Mouse (Mus musculus) embryonic fibroblast, embryonic 13.5 days (primary cell): ENCODE results near the gene Pigc. TPM values are rescaled to one million over a fixed set of nuclear protein-coding genes. Genes with fewer than 3 reads are reported as not detected.

Source experiments
- H3K27ac ChIP-seq: 2 replicates; pipeline ENCODE4 v1.5.1; 2012; ENCODE audit warnings: low read length, control low read depth, inconsistent platforms; ENCODE audit not compliant: insufficient read depth
- H3K4me1 ChIP-seq: 2 replicates; pipeline ENCODE4 v1.6.1; 2011; ENCODE audit warnings: low read length; ENCODE audit not compliant: control insufficient read depth, insufficient read depth
- H3K4me3 ChIP-seq: 2 replicates; pipeline ENCODE4 v1.5.1; 2011; ENCODE audit warnings: mild to moderate bottlenecking, control low read depth, low read length; ENCODE audit not compliant: insufficient read depth
- CTCF ChIP-seq: IDR thresholded peaks from 2 replicates; pipeline ENCODE4 v1.5.1; 2011; ENCODE audit warnings: mild to moderate bottlenecking, control low read depth, low read length, moderate library complexity, borderline replicate concordance; ENCODE audit not compliant: insufficient read depth
- POLR2A ChIP-seq: IDR thresholded peaks from 2 replicates; pipeline ENCODE4 v1.6.1; 2011; ENCODE audit warnings: low read depth, mild to moderate bottlenecking, control low read depth, low read length, moderate library complexity
- polyA plus RNA-seq: library from polyadenylated mRNA; stranded (reverse); fragments of >200 nt; gene quantifications from 2 replicates; pipeline ENCODE4 v1.2.4, GENCODE M21; 2011; ENCODE audit warnings: low read depth; ENCODE audit not compliant: missing spikeins, insufficient read length

Pigc gene
- polyA plus RNA-seq, 1 experiment: 38.6 TPM

- Histone ChIP-seq H3K4me3 (no peak overlapping the region), H3K27ac (no peak overlapping the region), H3K4me1 (peaks cover 11% of the 10 kb centered on the region; the same call in 1 of the 2 replicates)
- TF ChIP-seq CTCF: no peak
Observed at GRCm38 (mm10) chr1:161972233-161972632, 3.2 kb downstream of the Pigc start.

GRCm38 (mm10) chr1:161976255-161977182, 7.5 kb downstream of the Pigc start:
- Histone ChIP-seq H3K4me3 (no peak overlapping the region), H3K27ac (no peak overlapping the region; the same call in 1 of the 2 replicates), H3K4me1 (peaks cover 16% of the 10 kb centered on the region)
- no peak for TF ChIP-seq POLR2A
- 0 out of 2 replicates have a peak, but pooled peaks have one; percentile 15 for TF ChIP-seq CTCF

GRCm38 (mm10) chr1:161977331-161977730, 8.3 kb downstream of the Pigc start:
- peaks cover 16% of the 10 kb centered on the region for H3K4me1 ChIP-seq

GRCm38 (mm10) chr1:161978173-161978700, 9.3 kb downstream of the Pigc start:
- Histone ChIP-seq H3K4me1 (peaks cover 16% of the 10 kb centered on the region), H3K4me3 (no peak overlapping the region), H3K27ac (no peak overlapping the region)
- TF ChIP-seq POLR2A (no peak), CTCF (no peak)

More at GRCm38 (mm10) chr1:161977331-161977730, 8.3 kb downstream of the Pigc start:
- TF ChIP-seq CTCF (no peak), POLR2A (no peak)
- Histone ChIP-seq H3K4me3 (no peak overlapping the region), H3K27ac (no peak overlapping the region)

GRCm38 (mm10) chr1:161979536-161979935, 10.6 kb downstream of the Pigc start, which contains the start of gene 4930558K02Rik:
Gene 4930558K02Rik, minus strand, starts transcription at chr1:161979636.
- peaks cover 21% of the 10 kb centered on the region for H3K4me1 ChIP-seq
- H3K27ac ChIP-seq: peak within 1 kb of the TSS; percentile 95
- TF ChIP-seq CTCF (no peak), POLR2A (no peak)
- no peak within 1 kb of the TSS for H3K4me3 ChIP-seq

GRCm38 (mm10) chr1:161980046-161980445, 11.1 kb downstream of the Pigc start:
- H3K4me1 ChIP-seq: peaks cover 21% of the 10 kb centered on the region
- H3K4me3 ChIP-seq: no peak overlapping the region
- no peak for TF ChIP-seq CTCF
- no peak for TF ChIP-seq POLR2A
- peak overlapping the region; percentile 64 for H3K27ac ChIP-seq

- H3K27ac ChIP-seq: peak overlapping the region; percentile 64
- H3K4me1 ChIP-seq: peaks cover 21% of the 10 kb centered on the region
- TF ChIP-seq CTCF: no peak
- TF ChIP-seq POLR2A: no peak
- H3K4me3 ChIP-seq: no peak overlapping the region
Observed at GRCm38 (mm10) chr1:161980626-161981298, 11.8 kb downstream of the Pigc start.

- TF ChIP-seq POLR2A: no peak
- no peak for TF ChIP-seq CTCF
- no peak overlapping the region for H3K4me3 ChIP-seq
- peaks cover 17% of the 10 kb centered on the region for H3K4me1 ChIP-seq
- peak overlapping the region; percentile 67 for H3K27ac ChIP-seq
Observed at GRCm38 (mm10) chr1:161983451-161983850, 14.5 kb downstream of the Pigc start.

GRCm38 (mm10) chr1:161983979-161984566, 15.1 kb downstream of the Pigc start:
- no peak for TF ChIP-seq CTCF
- no peak for TF ChIP-seq POLR2A
- Histone ChIP-seq H3K27ac (peak overlapping the region; percentile 67), H3K4me1 (peaks cover 17% of the 10 kb centered on the region), H3K4me3 (no peak overlapping the region)
